Mouse (Mus musculus) stomach, embryonic 15.5 days (tissue): ENCODE data around the gene Atp6ap1l. TPM values are rescaled to one million over a fixed set of nuclear protein-coding genes. Genes with fewer than 3 reads are reported as not detected.
A peak's percentile ranks its signal among the peaks of the same experiment; 100 is the strongest.
"Not testable (repeated sequence)": the region's sequence is repeated elsewhere in the genome, so short reads cannot be mapped to it uniquely, and the experiment has no call there.

Source experiments
- ATAC-seq: fragments of 200-750 bp; cut with Nextera tagmentation; 2 replicates; pipeline ENCODE4 v1.8.0; 2017; ENCODE audit warnings: low read depth, moderate number of reproducible peaks, moderate TSS enrichment; ENCODE audit not compliant: insufficient read depth, low FRiP score
- H3K27ac ChIP-seq: fragments of 300-500 bp; sonication (generic); 2 replicates; pipeline ENCODE4 v1.5.1; 2015; ENCODE audit warnings: mild to moderate bottlenecking, inconsistent platforms
- H3K27me3 ChIP-seq: fragments of 300-500 bp; sonication (generic); replicated peaks from 2 replicates; pipeline ENCODE4 v1.6.1; 2015; ENCODE audit warnings: inconsistent platforms
- H3K36me3 ChIP-seq: fragments of 300-500 bp; sonication (generic); 2 replicates; pipeline ENCODE4 v1.6.1; 2015; ENCODE audit warnings: inconsistent platforms
- H3K4me1 ChIP-seq: fragments of 300-500 bp; sonication (generic); 2 replicates; pipeline ENCODE4 v1.6.1; 2015; ENCODE audit warnings: inconsistent platforms
- H3K4me2 ChIP-seq: fragments of 300-500 bp; sonication (generic); 2 replicates; pipeline ENCODE4 v1.6.1; 2015; ENCODE audit warnings: mild to moderate bottlenecking, inconsistent platforms
- H3K4me3 ChIP-seq: fragments of 300-500 bp; sonication (generic); replicated peaks from 2 replicates; pipeline ENCODE4 v1.5.1; 2015; ENCODE audit warnings: inconsistent platforms
- H3K9ac ChIP-seq: fragments of 300-500 bp; sonication (generic); 2 replicates; pipeline ENCODE4 v1.6.1; 2015; ENCODE audit warnings: inconsistent platforms
- H3K9me3 ChIP-seq: fragments of 300-500 bp; sonication (generic); 2 replicates; pipeline ENCODE4 v1.6.1; 2016; ENCODE audit warnings: inconsistent platforms
- WGBS: fragments of 180-500 bp; shearing (Covaris S2); methylation state at CpG from one replicate; pipeline ENCODE4 v1.1.7; 2015; 5-methylcytosine and 5-hydroxymethylcytosine counted together
- polyA plus RNA-seq: library from polyadenylated mRNA; unstranded; fragments of >200 nt; fragmentation: Nextera tagmentation; extraction: Ambion mirVana; gene quantifications from 2 replicates; pipeline ENCODE4 v1.2.1, GENCODE M21; 2015

Gene Atp6ap1l
- polyA plus RNA-seq, result not detected in 2 replicates

DNA sequence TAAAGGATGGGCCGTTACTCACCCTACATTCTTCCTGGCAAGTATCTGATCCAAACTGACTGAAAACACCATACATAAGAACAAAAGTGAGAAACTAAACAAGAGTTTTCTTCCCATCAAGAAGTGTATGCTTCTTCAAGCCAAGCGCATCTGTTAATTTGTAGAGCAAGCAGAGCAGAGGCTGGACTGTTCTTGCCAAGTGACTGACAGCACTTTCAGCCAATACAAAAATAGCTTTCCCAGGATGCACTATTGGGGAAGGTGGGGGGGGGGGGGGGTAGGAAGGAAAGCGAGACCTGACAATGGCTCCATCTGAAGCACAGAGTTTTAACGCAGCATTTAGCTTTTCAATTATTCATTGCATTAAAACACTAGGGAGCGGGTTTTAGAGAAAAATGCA lies at the start of gene Atp6ap1l:
Gene Atp6ap1l (minus strand): TSS at position 180 of the 400 bp plus-strand sequence.
- ATAC-seq, result no peak
- H3K9ac ChIP-seq, result no peak within 1 kb of the TSS
- H3K9me3 ChIP-seq, result no peaks in the 10 kb centered on the region
- WGBS, result 92% methylated on average over 5 of the region's 5 CpGs
- no peaks in the 10 kb centered on the region for H3K27me3 ChIP-seq
- H3K4me3 ChIP-seq, result no peak within 1 kb of the TSS
- H3K36me3 ChIP-seq, result no peaks in the 10 kb centered on the region
- no peaks in the 10 kb centered on the region for H3K4me1 ChIP-seq
- no peak within 1 kb of the TSS for H3K4me2 ChIP-seq
- no peak within 1 kb of the TSS for H3K27ac ChIP-seq

DNA sequence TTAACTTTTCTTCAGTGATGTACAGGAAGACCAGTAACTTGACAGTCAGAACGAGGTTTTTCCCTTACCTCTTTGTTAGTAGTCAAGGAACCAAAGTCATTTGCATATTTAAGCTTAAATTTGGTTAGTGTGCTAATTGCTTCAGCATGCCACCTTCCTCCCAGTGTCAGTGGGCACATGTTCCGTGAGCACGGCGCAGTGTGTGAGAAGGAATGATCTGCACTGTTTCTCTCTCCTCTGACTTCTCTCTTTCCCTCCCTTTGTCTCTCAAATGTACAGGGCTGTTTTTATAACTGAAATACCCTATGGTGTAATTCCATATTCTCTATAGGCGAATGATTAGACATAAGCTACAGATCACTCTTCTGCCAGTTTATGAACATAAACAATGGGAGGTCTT lies 34.4 kb upstream of the Atp6ap1l start:
- ATAC-seq, result no peak
- Histone ChIP-seq H3K9me3 (no peaks in the 10 kb centered on the region), H3K27ac (no peak overlapping the region), H3K9ac (no peak overlapping the region), H3K27me3 (no peaks in the 10 kb centered on the region), H3K4me2 (no peak overlapping the region), H3K4me1 (no peaks in the 10 kb centered on the region), H3K36me3 (no peaks in the 10 kb centered on the region), H3K4me3 (no peak overlapping the region)
- 83% methylated on average over 5 of the region's 5 CpGs for WGBS

DNA sequence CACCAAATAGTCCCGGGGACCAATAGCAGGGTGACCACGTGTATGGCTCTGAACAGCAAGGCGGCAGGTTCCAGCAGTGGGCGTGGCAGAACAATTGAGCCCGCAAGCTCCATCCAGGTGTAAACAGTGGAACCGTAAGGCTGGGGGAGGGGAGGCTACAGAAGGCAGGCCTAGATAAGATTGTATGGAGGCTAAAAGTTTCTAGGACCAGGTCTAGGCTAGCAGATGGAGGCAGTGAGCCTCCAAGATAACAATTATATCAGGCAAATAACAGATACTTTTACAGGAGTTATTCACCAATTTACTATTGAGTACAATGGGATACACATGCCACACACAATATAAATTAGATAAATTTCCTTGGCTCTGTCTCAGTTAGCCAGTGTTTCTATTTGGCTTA lies 34.0 kb upstream of the Atp6ap1l start:
- Histone ChIP-seq H3K27ac (no peak overlapping the region), H3K27me3 (no peaks in the 10 kb centered on the region), H3K9me3 (no peaks in the 10 kb centered on the region), H3K4me1 (no peaks in the 10 kb centered on the region), H3K4me2 (no peak overlapping the region), H3K4me3 (no peak overlapping the region), H3K36me3 (no peaks in the 10 kb centered on the region), H3K9ac (no peak overlapping the region)
- 35% methylated on average over 6 of the region's 6 CpGs for WGBS
- peak; percentile 88 for ATAC-seq

DNA sequence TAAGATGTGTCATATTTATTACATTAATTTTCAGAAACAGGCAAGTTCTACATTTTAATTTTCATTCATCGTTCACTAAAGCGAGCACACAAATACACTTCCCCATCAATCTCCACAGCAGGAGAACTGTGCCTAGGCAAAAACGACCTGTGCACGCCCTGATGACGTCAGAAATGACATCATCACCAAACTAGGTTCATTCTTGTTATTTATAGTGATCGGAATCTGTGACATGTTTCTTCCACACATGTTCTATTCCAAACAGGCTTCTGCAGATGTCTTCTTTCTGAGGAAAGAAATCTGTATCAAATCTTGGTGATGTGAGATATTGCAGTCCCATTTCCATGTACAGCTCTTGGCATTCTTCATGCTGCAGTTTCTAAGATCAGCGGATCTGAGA lies 30.7 kb upstream of the Atp6ap1l start:
- Histone ChIP-seq H3K4me3 (no peak overlapping the region), H3K4me1 (no peaks in the 10 kb centered on the region), H3K4me2 (no peak overlapping the region), H3K27ac (no peak overlapping the region), H3K9ac (no peak overlapping the region), H3K36me3 (no peaks in the 10 kb centered on the region), H3K9me3 (no peaks in the 10 kb centered on the region), H3K27me3 (no peaks in the 10 kb centered on the region)
- no peak for ATAC-seq
- WGBS, result 79% methylated on average over 7 of the region's 7 CpGs

DNA sequence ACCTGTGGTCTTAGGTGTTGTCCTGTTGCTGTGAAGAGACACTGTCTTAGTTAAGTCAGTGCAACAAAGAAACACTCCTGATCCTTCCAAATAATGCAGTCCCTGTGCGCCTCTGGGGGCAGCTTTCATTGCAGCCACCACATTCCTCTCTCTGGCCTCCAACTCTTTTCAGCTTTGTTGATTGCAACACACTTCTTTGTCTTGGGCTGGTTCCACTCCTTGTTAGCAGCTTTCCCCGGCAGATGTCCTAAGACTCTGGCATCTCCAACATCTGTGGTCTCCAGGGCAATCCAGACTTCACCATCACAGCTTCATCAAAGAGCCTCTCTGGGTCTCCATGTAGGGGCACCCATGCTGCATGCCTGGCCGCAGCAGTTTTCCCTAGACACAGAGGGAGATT lies 28.1 kb upstream of the Atp6ap1l start:
- Histone ChIP-seq H3K27ac (no peak overlapping the region), H3K4me3 (no peak overlapping the region), H3K4me2 (no peak overlapping the region), H3K9me3 (no peaks in the 10 kb centered on the region), H3K36me3 (no peaks in the 10 kb centered on the region), H3K27me3 (no peaks in the 10 kb centered on the region), H3K4me1 (no peaks in the 10 kb centered on the region), H3K9ac (no peak overlapping the region)
- WGBS, result 70% methylated on average over 3 of the region's 3 CpGs
- ATAC-seq, result no peak

DNA sequence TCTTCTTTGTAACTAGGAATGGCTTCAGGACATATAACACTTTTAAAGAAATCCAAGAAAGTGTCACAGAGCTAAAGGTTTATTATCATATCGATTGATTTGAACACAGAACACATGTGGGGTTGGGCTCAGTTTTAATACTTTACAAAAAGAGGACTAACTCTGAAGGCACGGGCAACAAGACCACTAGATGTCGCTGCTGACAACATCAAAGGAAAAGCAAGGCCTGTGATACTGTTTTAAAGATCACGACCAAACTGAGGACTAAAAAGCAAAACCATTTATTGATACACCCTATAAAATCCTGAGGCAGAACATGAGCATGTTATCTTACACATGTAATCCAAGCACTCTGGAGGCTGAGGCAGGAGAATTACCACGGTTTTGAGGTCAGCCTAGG lies 24.7 kb upstream of the Atp6ap1l start:
- H3K9ac ChIP-seq, result no peak overlapping the region
- no peaks in the 10 kb centered on the region for H3K27me3 ChIP-seq
- H3K4me3 ChIP-seq, result no peak overlapping the region
- no peak overlapping the region for H3K4me2 ChIP-seq
- no peak for ATAC-seq
- WGBS, result 20% methylated on average over 5 of the region's 5 CpGs
- no peaks in the 10 kb centered on the region for H3K9me3 ChIP-seq
- H3K36me3 ChIP-seq, result peaks cover 23% of the 10 kb centered on the region
- no peaks in the 10 kb centered on the region for H3K4me1 ChIP-seq
- H3K27ac ChIP-seq, result no peak overlapping the region

DNA sequence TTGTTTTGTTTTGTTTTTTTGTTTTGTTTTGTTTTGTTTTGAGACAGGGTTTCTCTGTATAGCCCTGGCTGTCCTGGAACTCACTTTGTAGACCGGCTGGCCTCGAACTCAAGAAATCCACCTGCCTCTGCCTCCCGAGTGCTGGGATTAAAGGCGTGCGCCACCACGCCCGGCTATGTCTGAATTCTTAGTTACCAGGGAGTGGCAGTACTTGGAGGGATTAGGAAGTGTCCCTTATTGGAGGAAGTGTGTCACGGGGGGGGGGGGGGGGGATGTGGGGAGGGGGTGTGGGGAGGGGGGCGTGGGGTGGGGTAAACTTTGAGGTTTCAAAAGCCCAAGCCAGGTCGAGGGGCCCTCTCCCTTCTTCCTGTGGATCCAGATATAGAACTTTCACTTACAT lies 23.1 kb upstream of the Atp6ap1l start:
- not testable (repeated sequence) for ATAC-seq, H3K4me1 ChIP-seq
- WGBS, result 83% methylated on average over 9 of the region's 10 CpGs

DNA sequence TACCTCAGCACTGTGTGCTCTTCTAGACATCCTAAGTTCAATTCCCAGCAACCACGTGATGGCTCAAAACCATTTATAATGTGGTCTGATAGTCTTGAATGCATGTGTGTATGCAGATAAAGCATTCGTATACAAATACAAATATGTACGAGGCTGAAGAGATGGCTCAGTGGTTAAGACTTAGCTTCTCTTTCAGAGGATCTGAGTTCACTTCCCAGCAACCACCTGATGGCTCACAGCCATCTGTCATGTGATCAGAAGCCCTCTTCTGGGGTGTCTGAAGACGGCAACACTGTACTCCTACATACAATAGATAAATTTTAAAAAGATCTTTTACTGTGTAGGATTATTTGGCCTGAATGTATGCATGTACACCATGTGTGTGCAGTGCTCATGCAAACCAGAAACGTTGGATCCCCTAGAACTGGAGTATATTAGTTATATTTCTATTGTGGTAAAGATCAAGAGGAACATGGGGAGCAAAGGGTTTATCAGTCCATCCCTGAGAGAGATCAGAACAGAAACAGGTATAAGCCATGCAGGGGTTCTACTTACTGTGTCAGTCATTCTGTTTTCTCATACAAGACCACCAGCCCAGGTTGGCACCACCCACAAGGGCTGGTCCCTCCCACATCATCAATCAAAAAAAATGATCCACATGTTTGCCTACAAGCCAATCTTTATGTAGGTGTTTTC lies 21.9 kb upstream of the Atp6ap1l start:
- Histone ChIP-seq H3K36me3 (peaks cover 25% of the 10 kb centered on the region), H3K9ac (no peak overlapping the region), H3K4me3 (no peak overlapping the region), H3K27ac (no peak overlapping the region), H3K9me3 (no peaks in the 10 kb centered on the region), H3K4me1 (peaks cover 3% of the 10 kb centered on the region; the same call in 1 of the 2 replicates), H3K27me3 (no peaks in the 10 kb centered on the region), H3K4me2 (no peak overlapping the region)
- WGBS, result 67% methylated on average over 5 of the region's 5 CpGs
- no peak for ATAC-seq

More for the DNA sequence above, 23.1 kb upstream of the Atp6ap1l start:
- not testable (repeated sequence) for H3K4me2 ChIP-seq, H3K27ac ChIP-seq, H3K9ac ChIP-seq, H3K4me3 ChIP-seq, H3K27me3 ChIP-seq, H3K9me3 ChIP-seq
- peaks cover 25% of the 10 kb centered on the region for H3K36me3 ChIP-seq

DNA sequence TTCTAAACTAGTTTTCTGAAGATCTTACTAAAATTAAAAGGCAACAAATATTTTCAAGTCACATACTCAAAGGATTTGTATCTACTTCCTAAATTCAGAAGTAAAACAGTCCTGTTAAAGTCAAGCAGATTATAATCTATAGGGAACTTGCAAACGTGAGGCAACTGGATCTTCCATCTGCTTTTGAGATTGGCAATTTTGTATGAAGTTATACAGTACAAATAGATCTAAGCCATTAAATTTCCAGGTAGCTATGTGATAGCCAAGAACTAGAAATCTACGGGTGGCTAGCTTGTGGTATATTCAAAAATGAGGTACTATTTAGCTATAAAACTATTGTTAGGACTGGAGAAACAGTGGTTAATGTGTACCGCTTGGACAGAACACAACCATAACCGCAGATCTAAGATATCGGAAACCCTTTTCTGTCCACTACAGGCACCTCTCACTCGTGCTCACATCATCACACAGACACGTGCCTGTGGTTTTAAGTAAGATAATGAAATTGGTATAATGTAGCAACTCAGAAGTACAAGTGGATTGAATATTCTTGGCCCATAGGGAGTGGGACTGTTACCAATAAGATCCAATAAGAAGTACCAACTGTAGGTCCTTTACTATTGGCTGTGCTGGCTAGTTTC lies 21.1 kb upstream of the Atp6ap1l start:
- ATAC-seq, result no peak
- Histone ChIP-seq H3K4me3 (no peak overlapping the region), H3K27ac (no peak overlapping the region), H3K27me3 (no peaks in the 10 kb centered on the region), H3K4me1 (peaks cover 3% of the 10 kb centered on the region; the same call in 1 of the 2 replicates), H3K9me3 (no peaks in the 10 kb centered on the region), H3K36me3 (peaks cover 25% of the 10 kb centered on the region), H3K4me2 (no peak overlapping the region), H3K9ac (no peak overlapping the region)
- WGBS, result 75% methylated on average over 7 of the region's 7 CpGs

DNA sequence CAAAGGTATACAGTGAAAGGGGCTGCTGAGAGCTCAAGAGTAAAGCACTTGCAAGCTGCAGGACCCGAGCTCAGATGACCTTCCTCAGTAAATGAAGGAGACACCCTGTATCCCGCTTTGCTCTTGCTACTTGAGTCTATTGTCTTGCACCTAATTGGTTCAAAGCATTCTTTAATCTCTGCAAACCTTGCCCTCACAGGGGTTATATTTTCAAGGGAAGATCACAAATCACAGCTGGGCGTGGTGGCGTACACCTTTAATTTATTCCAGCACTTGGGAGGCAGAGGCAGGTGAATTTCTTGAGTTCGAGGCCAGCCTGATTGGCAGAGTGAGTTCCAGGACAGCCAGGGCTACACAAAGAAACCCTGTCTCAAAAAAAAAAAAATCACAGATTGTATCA lies 20.0 kb upstream of the Atp6ap1l start:
- Histone ChIP-seq H3K9ac (no peak overlapping the region), H3K4me1 (peaks cover 3% of the 10 kb centered on the region; the same call in 1 of the 2 replicates), H3K9me3 (no peaks in the 10 kb centered on the region), H3K4me3 (no peak overlapping the region), H3K27me3 (no peaks in the 10 kb centered on the region), H3K36me3 (peaks cover 25% of the 10 kb centered on the region), H3K27ac (no peak overlapping the region), H3K4me2 (no peak overlapping the region)
- 80% methylated on average over 5 of the region's 5 CpGs for WGBS
- ATAC-seq, result no peak

DNA sequence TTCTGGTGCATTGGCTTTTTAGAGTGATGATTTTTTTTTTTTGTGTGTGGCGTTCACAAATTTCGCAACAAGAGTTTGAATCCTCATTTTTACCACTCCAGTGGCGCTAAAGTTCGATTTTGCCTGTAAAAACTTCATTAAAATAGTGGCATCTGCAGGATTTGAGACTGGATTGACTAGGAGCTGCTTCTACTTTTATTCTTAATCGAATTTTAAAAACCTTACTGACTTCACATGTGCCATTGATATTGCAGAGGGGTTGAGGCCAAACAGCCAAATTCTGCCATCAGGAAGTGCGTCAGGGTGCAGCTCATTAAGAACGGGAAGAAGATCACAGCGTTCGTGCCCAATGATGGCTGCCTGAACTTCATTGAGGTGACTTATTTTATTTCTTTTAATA lies 18.9 kb upstream of the Atp6ap1l start:
- ATAC-seq, result no peak
- Histone ChIP-seq H3K27me3 (no peaks in the 10 kb centered on the region), H3K4me2 (peak overlapping the region; percentile 52), H3K9ac (peak overlapping the region; percentile 92; the same call in 1 of the 2 replicates), H3K9me3 (no peaks in the 10 kb centered on the region), H3K4me1 (peaks cover 3% of the 10 kb centered on the region; the same call in 1 of the 2 replicates), H3K36me3 (peaks cover 25% of the 10 kb centered on the region), H3K27ac (peak overlapping the region; percentile 35; the same call in 1 of the 2 replicates), H3K4me3 (peak overlapping the region; percentile 94)
- WGBS, result 48% methylated on average over 9 of the region's 9 CpGs

DNA sequence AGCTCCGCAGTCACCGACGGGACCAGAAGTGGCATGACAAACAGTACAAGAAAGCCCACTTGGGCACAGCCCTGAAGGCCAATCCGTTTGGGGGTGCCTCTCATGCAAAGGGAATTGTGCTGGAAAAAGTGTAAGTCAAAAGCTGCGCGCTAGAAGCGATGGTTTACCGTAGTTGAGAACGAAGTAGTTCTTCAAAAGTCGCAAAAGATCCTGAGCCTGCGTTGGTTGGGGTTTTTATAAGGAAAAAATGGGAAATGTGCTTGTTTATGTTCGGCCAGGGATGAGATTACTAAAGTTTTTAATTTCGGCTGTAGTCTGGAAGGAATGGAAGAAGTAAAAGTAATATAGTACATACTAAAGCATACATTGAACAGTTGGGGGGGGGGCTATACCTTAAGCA lies 18.5 kb upstream of the Atp6ap1l start:
- 0 out of 2 replicates have a peak overlapping the region, but pooled peaks have one; percentile 86 for H3K27ac ChIP-seq

More for the DNA sequence above, 18.5 kb upstream of the Atp6ap1l start:
- H3K4me1 ChIP-seq, H3K9me3 ChIP-seq, H3K27me3 ChIP-seq, ATAC-seq: not testable (repeated sequence)
- peaks cover 25% of the 10 kb centered on the region for H3K36me3 ChIP-seq
- peak overlapping the region; percentile 52 for H3K4me2 ChIP-seq
- peak overlapping the region; percentile 92 for H3K9ac ChIP-seq
- under 1% methylated on average over 13 of the region's 13 CpGs for WGBS
- H3K4me3 ChIP-seq, result peak overlapping the region; percentile 94
